Mouse (Mus musculus) heart, embryonic 14.5 days (tissue): ENCODE measurements at regions not wholly inside any gene's neighbourhood (a gene's known extent, or its start where the extent isn't known, plus 50 kb on each side); places are given as distances from the start of the nearest gene placed in this dataset.

Source experiments
- ATAC-seq: fragments of 200-750 bp; cut with Nextera tagmentation; 2 replicates; pipeline ENCODE4 v1.8.0; 2017; ENCODE audit warnings: low read depth, moderate TSS enrichment; ENCODE audit not compliant: insufficient number of reproducible peaks, insufficient read depth, low FRiP score
- H3K27ac ChIP-seq, 2 experiments: fragments of 200-500 bp in 1 of 2; fragments of 300-500 bp in 1 of 2; sonication (generic) in 1 of 2; replicated peaks in 1 of 2; 2 replicates each; pipeline ENCODE4 v1.5.1; 2012 to 2014; ENCODE audit warnings: low read depth in 2 of 2, low read length in 2 of 2, control low read depth in 1 of 2, mild to moderate bottlenecking in 1 of 2, mixed read lengths in 1 of 2; ENCODE audit not compliant: control insufficient read depth in 1 of 2, insufficient read depth in 1 of 2
- H3K27me3 ChIP-seq: fragments of 300-500 bp; sonication (generic); 2 replicates; pipeline ENCODE4 v1.6.1; 2014; ENCODE audit warnings: mild to moderate bottlenecking, low read length, control low read depth; ENCODE audit not compliant: control insufficient read depth, insufficient read depth
- H3K36me3 ChIP-seq: fragments of 300-500 bp; sonication (generic); 2 replicates; pipeline ENCODE4 v1.6.1; 2014; ENCODE audit warnings: mild to moderate bottlenecking, control low read depth, low read length, mixed read lengths; ENCODE audit not compliant: control insufficient read depth, insufficient read depth
- H3K4me1 ChIP-seq, 2 experiments: fragments of 200-500 bp in 1 of 2; fragments of 300-500 bp in 1 of 2; sonication (generic) in 1 of 2; 2 replicates each; pipeline ENCODE4 v1.6.1; 2012 to 2014; ENCODE audit warnings: low read length in 2 of 2, control low read depth in 1 of 2, mixed read lengths in 1 of 2; ENCODE audit not compliant: control insufficient read depth in 2 of 2, insufficient read depth in 2 of 2
- H3K4me2 ChIP-seq: fragments of 300-500 bp; sonication (generic); 2 replicates; pipeline ENCODE4 v1.6.1; 2014; ENCODE audit warnings: mild to moderate bottlenecking, low read length
- H3K4me3 ChIP-seq, 2 experiments: fragments of 200-500 bp in 1 of 2; fragments of 300-500 bp in 1 of 2; sonication (generic) in 1 of 2; 2 replicates each; pipeline ENCODE4 v1.5.1; 2012 to 2014; ENCODE audit warnings: low read length in 2 of 2, mild to moderate bottlenecking in 2 of 2, control low read depth in 1 of 2, low read depth in 1 of 2, moderate library complexity in 1 of 2; ENCODE audit not compliant: control insufficient read depth in 1 of 2, insufficient read depth in 1 of 2
- H3K9ac ChIP-seq: fragments of 300-500 bp; sonication (generic); 2 replicates; pipeline ENCODE4 v1.6.1; 2014; ENCODE audit warnings: mild to moderate bottlenecking, low read length
- H3K9me3 ChIP-seq: fragments of 300-500 bp; sonication (generic); 2 replicates; pipeline ENCODE4 v1.6.1; 2016; ENCODE audit warnings: low read length, control low read depth; ENCODE audit not compliant: control insufficient read depth
- WGBS: fragments of 180-500 bp; shearing (Covaris S2); extraction: QIAGEN DNeasy Blood & Tissue Kit; methylation state at CpG from one replicate; pipeline ENCODE4 v1.1.7; 2014; 5-methylcytosine and 5-hydroxymethylcytosine counted together

- no peak overlapping the region for H3K4me3 ChIP-seq
- H3K9ac ChIP-seq, result no peak overlapping the region
- H3K4me2 ChIP-seq, result no peak overlapping the region
- 64% methylated on average over 13 of the region's 13 CpGs for WGBS
- no peaks in the 10 kb centered on the region for H3K27me3 ChIP-seq
- H3K4me1 ChIP-seq, result no peaks in the 10 kb centered on the region
- H3K27ac ChIP-seq, result no peak overlapping the region
- H3K36me3 ChIP-seq, result no peaks in the 10 kb centered on the region
- 0 out of 2 replicates have a peak, but pooled peaks cover 3% of the 10 kb centered on the region for H3K9me3 ChIP-seq
- ATAC-seq, result no peak
Measured at GRCm38 (mm10) chr17:64407255-64408011, 75.7 kb upstream of the Pja2 start.

- Histone ChIP-seq H3K4me1 (peaks cover 0 to 8% of the 10 kb centered on the region in 2 experiments; a peak in 2 of 4 replicates), H3K4me3 (no peak overlapping the region), H3K27me3 (no peaks in the 10 kb centered on the region), H3K27ac (no peak overlapping the region), H3K9me3 (no peaks in the 10 kb centered on the region), H3K9ac (no peak overlapping the region), H3K36me3 (no peaks in the 10 kb centered on the region), H3K4me2 (no peak overlapping the region)
- 57% methylated on average over 1 of the region's 1 CpGs for WGBS
- no peak for ATAC-seq
Measured at GRCm38 (mm10) chr17:64425811-64426210, 94.1 kb upstream of the Pja2 start.

DNA sequence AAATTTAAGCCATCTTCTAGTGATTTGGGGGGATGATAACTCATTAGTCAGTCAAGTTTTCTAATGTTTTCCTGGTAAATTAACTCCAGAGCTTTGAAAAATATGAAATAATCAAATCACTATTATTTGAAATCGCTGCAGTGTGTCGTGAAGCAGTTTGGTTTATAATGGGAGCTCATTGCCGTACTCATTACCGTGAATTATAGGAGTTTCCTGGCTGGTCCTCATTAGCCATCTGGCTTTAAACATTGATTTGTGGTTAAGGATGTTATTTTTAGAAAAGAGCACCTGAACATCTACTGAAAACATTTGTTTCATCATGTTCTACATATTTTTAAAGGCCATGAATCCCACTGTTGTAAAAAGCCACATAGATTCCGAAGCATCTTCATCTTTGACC lies 94.8 kb upstream of the Pja2 start:
- 87% methylated on average over 5 of the region's 5 CpGs for WGBS
- no peak overlapping the region for H3K4me2 ChIP-seq
- no peaks in the 10 kb centered on the region for H3K27me3 ChIP-seq
- H3K36me3 ChIP-seq, result no peaks in the 10 kb centered on the region
- no peak overlapping the region for H3K9ac ChIP-seq
- no peak for ATAC-seq
- peaks cover 2 to 14% of the 10 kb centered on the region in 2 experiments; a peak in 3 of 4 replicates for H3K4me1 ChIP-seq
- H3K9me3 ChIP-seq, result no peaks in the 10 kb centered on the region
- no peak overlapping the region for H3K27ac ChIP-seq
- H3K4me3 ChIP-seq, result no peak overlapping the region

DNA sequence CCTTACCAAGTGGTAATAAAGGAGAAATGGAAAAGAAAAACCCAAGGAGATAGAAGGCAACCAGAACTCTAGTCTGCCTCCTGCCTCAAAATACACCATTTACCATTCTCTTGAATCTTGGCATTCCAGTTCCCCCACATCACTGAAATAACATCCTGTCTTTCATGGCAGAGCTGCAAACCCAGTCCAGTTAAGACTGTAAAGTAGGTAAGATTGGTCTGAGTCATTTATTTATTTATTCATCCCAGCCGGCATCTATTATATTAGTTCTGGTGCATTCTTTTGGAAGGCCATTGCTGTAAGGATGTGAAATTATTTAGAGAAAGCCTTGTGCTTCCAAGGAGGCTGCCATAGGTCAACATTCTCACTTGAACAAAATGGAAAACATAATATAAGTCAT lies 107.9 kb upstream of the Pja2 start:
- Histone ChIP-seq H3K9ac (no peak overlapping the region), H3K27me3 (no peaks in the 10 kb centered on the region), H3K4me1 (0 out of 4 replicates have a peak, but pooled peaks cover 0 to 3% of the 10 kb centered on the region in 2 experiments), H3K36me3 (no peaks in the 10 kb centered on the region), H3K9me3 (no peaks in the 10 kb centered on the region), H3K4me2 (no peak overlapping the region), H3K27ac (no peak overlapping the region), H3K4me3 (no peak overlapping the region)
- ATAC-seq, result no peak
- 73% methylated on average over 1 of the region's 1 CpGs for WGBS

- Histone ChIP-seq H3K36me3 (no peaks in the 10 kb centered on the region), H3K9ac (no peak overlapping the region), H3K4me3 (no peak overlapping the region), H3K9me3 (peaks cover 6% of the 10 kb centered on the region; the same call in 1 of the 2 replicates), H3K4me1 (no peaks in the 10 kb centered on the region), H3K27me3 (no peaks in the 10 kb centered on the region), H3K27ac (no peak overlapping the region), H3K4me2 (no peak overlapping the region)
- no peak for ATAC-seq
- WGBS, result 54% methylated on average over 2 of the region's 2 CpGs
Measured at GRCm38 (mm10) chr17:64454736-64455135, 123.0 kb upstream of the Pja2 start.

GRCm38 (mm10) chr17:64466273-64466672 lies 134.3 kb upstream of the Man2a1 start:
- no peak for ATAC-seq
- Histone ChIP-seq H3K36me3 (no peaks in the 10 kb centered on the region), H3K27me3 (no peaks in the 10 kb centered on the region), H3K27ac (no peak overlapping the region), H3K9ac (no peak overlapping the region), H3K9me3 (no peaks in the 10 kb centered on the region), H3K4me2 (no peak overlapping the region), H3K4me3 (no peak overlapping the region), H3K4me1 (peaks cover 2 to 3% of the 10 kb centered on the region in 2 experiments; a peak in 1 of 4 replicates)
- WGBS, result 72% methylated on average over 7 of the region's 7 CpGs

DNA sequence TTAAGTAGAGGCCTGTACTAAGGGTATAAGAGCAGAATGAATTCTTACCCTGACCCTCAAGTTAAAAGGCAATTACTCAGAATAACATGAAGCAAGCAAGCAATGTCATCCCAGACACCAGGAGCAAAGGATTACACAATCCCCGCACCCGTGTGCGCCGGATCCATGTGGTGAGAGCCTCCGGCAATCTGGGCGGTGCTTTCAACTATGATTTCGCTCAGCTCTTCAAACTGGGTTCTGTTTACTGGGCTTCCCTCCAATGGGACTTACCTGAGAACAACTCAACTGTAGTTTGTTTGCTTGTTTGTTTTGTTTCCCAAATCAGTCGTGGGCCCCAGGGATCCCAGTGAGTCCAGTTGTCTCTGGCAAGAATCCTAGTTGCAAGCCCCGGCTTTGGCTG lies 133.8 kb upstream of the Man2a1 start:
- no peaks in the 10 kb centered on the region for H3K27me3 ChIP-seq
- H3K36me3 ChIP-seq, result no peaks in the 10 kb centered on the region
- H3K27ac ChIP-seq, result no peak overlapping the region
- peaks cover 2 to 3% of the 10 kb centered on the region in 2 experiments; a peak in 1 of 4 replicates for H3K4me1 ChIP-seq
- no peak for ATAC-seq
- no peaks in the 10 kb centered on the region for H3K9me3 ChIP-seq
- H3K9ac ChIP-seq, result no peak overlapping the region
- no peak overlapping the region for H3K4me3 ChIP-seq
- no peak overlapping the region for H3K4me2 ChIP-seq
- WGBS, result 76% methylated on average over 9 of the region's 9 CpGs

DNA sequence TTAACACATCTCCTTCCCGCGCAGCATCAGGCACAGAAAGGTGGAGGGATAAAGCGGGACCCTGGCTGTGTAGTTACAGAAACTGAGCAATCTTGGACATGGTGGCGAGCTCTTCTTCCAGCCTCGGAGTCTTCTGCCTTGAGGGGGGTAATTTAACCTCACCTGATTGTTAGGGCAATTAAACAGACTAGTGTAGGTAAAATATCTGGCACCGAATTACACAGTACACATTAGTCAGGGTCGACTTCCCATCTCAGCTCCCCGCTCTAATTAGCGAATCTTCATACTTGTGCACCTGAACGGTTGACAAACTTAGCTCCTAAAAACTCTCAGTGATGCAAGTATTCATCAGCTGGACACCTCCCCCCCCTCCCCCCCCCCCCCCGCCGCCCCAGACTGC lies 133.2 kb upstream of the Man2a1 start:
- H3K4me2 ChIP-seq, result no peak overlapping the region
- no peak overlapping the region for H3K4me3 ChIP-seq
- H3K9ac ChIP-seq, result no peak overlapping the region
- no peaks in the 10 kb centered on the region for H3K27me3 ChIP-seq
- WGBS, result 73% methylated on average over 11 of the region's 12 CpGs
- no peaks in the 10 kb centered on the region for H3K9me3 ChIP-seq
- H3K4me1 ChIP-seq, result peaks cover 2 to 3% of the 10 kb centered on the region in 2 experiments; a peak in 1 of 4 replicates
- no peak overlapping the region for H3K27ac ChIP-seq
- no peaks in the 10 kb centered on the region for H3K36me3 ChIP-seq
- ATAC-seq, result no peak
